Mouse (Mus musculus): Measurements from ENCODE around the gene Gm19345. TPM values are rescaled to one million over a fixed set of nuclear protein-coding genes. Genes with fewer than 3 reads are reported as not detected.

Gene Gm19345
- total RNA-seq, 2 experiments from 2014 or later: 0.86 to 1.6 TPM

- Histone ChIP-seq H3K27ac (no peak overlapping the region), H3K4me3 (no peak overlapping the region)
- TF ChIP-seq CTCF (conservative IDR thresholded peaks at IDR 0.05): no peak
- DNase-seq (ENCODE audit: low spot score in 2 of 2): no peak
These were observed 15.0 kb upstream of the Gm19345 start for GRCm38 (mm10) chr7:19836843-19837242.

- no peak for DNase-seq (ENCODE audit: low spot score in 2 of 2)
- Histone ChIP-seq H3K27ac (no peak overlapping the region), H3K4me3 (no peak overlapping the region)
- TF ChIP-seq CTCF (conservative IDR thresholded peaks at IDR 0.05): no peak
These were observed 11.4 kb upstream of the Gm19345 start for GRCm38 (mm10) chr7:19840371-19840770.

- DNase-seq (ENCODE audit: low spot score in 2 of 2): no peak
- H3K4me3 ChIP-seq: no peak overlapping the region
- H3K27ac ChIP-seq: no peak overlapping the region
- no peak for TF ChIP-seq CTCF (conservative IDR thresholded peaks at IDR 0.05)
These were observed 10.9 kb upstream of the Gm19345 start for GRCm38 (mm10) chr7:19840936-19841335.

GRCm38 (mm10) chr7:19841686-19842413 is 10.0 kb upstream of the Gm19345 start:
- TF ChIP-seq CTCF (conservative IDR thresholded peaks at IDR 0.05): no peak
- no peak for DNase-seq (ENCODE audit: low spot score in 2 of 2)
- Histone ChIP-seq H3K4me3 (no peak overlapping the region), H3K27ac (no peak overlapping the region)

GRCm38 (mm10) chr7:19842885-19843504 is 8.8 kb upstream of the Gm19345 start:
- no peak overlapping the region for H3K27ac ChIP-seq
- TF ChIP-seq CTCF (conservative IDR thresholded peaks at IDR 0.05): no peak
- no peak for DNase-seq (ENCODE audit: low spot score in 2 of 2)
- no peak overlapping the region for H3K4me3 ChIP-seq

GRCm38 (mm10) chr7:19843561-19843960 is 8.2 kb upstream of the Gm19345 start:
- DNase-seq (ENCODE audit: low spot score in 2 of 2): peak; percentile 23 to 65
- no peak overlapping the region for H3K27ac ChIP-seq
- peak; percentile 98 for TF ChIP-seq CTCF (conservative IDR thresholded peaks at IDR 0.05)
- no peak overlapping the region for H3K4me3 ChIP-seq

GRCm38 (mm10) chr7:19844521-19845171 is 7.2 kb upstream of the Gm19345 start:
- Histone ChIP-seq H3K4me3 (no peak overlapping the region), H3K27ac (no peak overlapping the region)
- no peak for TF ChIP-seq CTCF (conservative IDR thresholded peaks at IDR 0.05)
- no peak for DNase-seq (ENCODE audit: low spot score in 2 of 2)

- no peak for TF ChIP-seq CTCF (conservative IDR thresholded peaks at IDR 0.05)
- Histone ChIP-seq H3K27ac (no peak overlapping the region), H3K4me3 (no peak overlapping the region)
- DNase-seq (ENCODE audit: low spot score in 2 of 2): no peak
These were observed 1.7 kb downstream of the Gm19345 start for GRCm38 (mm10) chr7:19853526-19853925.

GRCm38 (mm10) chr7:19855663-19856062 is 3.9 kb downstream of the Gm19345 start:
- DNase-seq (ENCODE audit: low spot score in 2 of 2): no peak
- Histone ChIP-seq H3K27ac (no peak overlapping the region), H3K4me3 (no peak overlapping the region)
- no peak for TF ChIP-seq CTCF (conservative IDR thresholded peaks at IDR 0.05)

- TF ChIP-seq CTCF (conservative IDR thresholded peaks at IDR 0.05): no peak
- no peak for DNase-seq (ENCODE audit: low spot score in 2 of 2)
- Histone ChIP-seq H3K4me3 (no peak overlapping the region), H3K27ac (no peak overlapping the region)
These were observed 4.5 kb downstream of the Gm19345 start for GRCm38 (mm10) chr7:19856283-19856682.

- no peak for DNase-seq (ENCODE audit: low spot score in 2 of 2)
- no peak overlapping the region for H3K4me3 ChIP-seq
- H3K27ac ChIP-seq: no peak overlapping the region
- no peak for TF ChIP-seq CTCF (conservative IDR thresholded peaks at IDR 0.05)
These were observed 7.9 kb downstream of the Gm19345 start for GRCm38 (mm10) chr7:19859740-19860139.

GRCm38 (mm10) chr7:19861199-19861598 is 9.4 kb downstream of the Gm19345 start, which contains the start of gene Ceacam16:
Gene Ceacam16, minus strand, starts transcription at chr7:19861299.
- H3K27ac ChIP-seq: no peak within 1 kb of the TSS
- H3K4me3 ChIP-seq: no peak within 1 kb of the TSS
- no peak for TF ChIP-seq CTCF (conservative IDR thresholded peaks at IDR 0.05)
- DNase-seq (ENCODE audit: low spot score in 2 of 2): no peak

GRCm38 (mm10) chr7:19864241-19864640 is 12.4 kb downstream of the Gm19345 start:
- no peak for TF ChIP-seq CTCF (conservative IDR thresholded peaks at IDR 0.05)
- no peak for DNase-seq (ENCODE audit: low spot score in 2 of 2)

More at GRCm38 (mm10) chr7:19864241-19864640, 12.4 kb downstream of the Gm19345 start:
- Histone ChIP-seq H3K4me3 (no peak overlapping the region), H3K27ac (no peak overlapping the region)
